Mouse (Mus musculus): Measurements from ENCODE around the gene Calhm2. TPM values are rescaled to one million over a fixed set of nuclear protein-coding genes. Genes with fewer than 3 reads are reported as not detected.
"Not testable (repeated sequence)": the region's sequence is repeated elsewhere in the genome, so short reads cannot be mapped to it uniquely, and the experiment has no call there.

Gene Calhm2
- polyA plus RNA-seq, 1 experiment, result 3.1 TPM

GRCm38 (mm10) chr19:47152062-47152369 is 13.9 kb upstream of the Calhm2 start:
- TF ChIP-seq GATA1 (IDR thresholded peaks at IDR 0.05; ENCODE audit: borderline replicate concordance, low read length) (no peak), FLI1 (IDR thresholded peaks at IDR 0.05; ENCODE audit: low read length) (no peak)
- H3K36me3 ChIP-seq (replicated peaks; ENCODE audit: low read length), result no peaks in the 10 kb centered on the region
- H3K4me1 ChIP-seq, result peaks cover 8% of the 10 kb centered on the region; the same call in 1 of the 2 replicates
- no peaks in the 10 kb centered on the region for H3K9me3 ChIP-seq
- H3K4me3 ChIP-seq (replicated peaks), result peak overlapping the region; percentile 62
- peaks cover 71% of the 10 kb centered on the region for H3K27me3 ChIP-seq (replicated peaks)

- peaks cover 71% of the 10 kb centered on the region for H3K27me3 ChIP-seq (replicated peaks)
- H3K9me3 ChIP-seq, result no peaks in the 10 kb centered on the region
- peak overlapping the region; percentile 62 for H3K4me3 ChIP-seq (replicated peaks)
- peaks cover 8% of the 10 kb centered on the region; the same call in 1 of the 2 replicates for H3K4me1 ChIP-seq
- no peaks in the 10 kb centered on the region for H3K36me3 ChIP-seq (replicated peaks; ENCODE audit: low read length)
- TF ChIP-seq FLI1 (IDR thresholded peaks at IDR 0.05; ENCODE audit: low read length) (no peak), GATA1 (IDR thresholded peaks at IDR 0.05; ENCODE audit: borderline replicate concordance, low read length) (no peak)
Observed at GRCm38 (mm10) chr19:47151332-47152061, 13.4 kb upstream of the Calhm2 start.

GRCm38 (mm10) chr19:47149854-47150253 is 11.8 kb upstream of the Calhm2 start:
- no peak for TF ChIP-seq GATA1 (IDR thresholded peaks at IDR 0.05; ENCODE audit: borderline replicate concordance, low read length)
- H3K27me3 ChIP-seq (replicated peaks), result peaks cover 79% of the 10 kb centered on the region
- no peaks in the 10 kb centered on the region for H3K36me3 ChIP-seq (replicated peaks; ENCODE audit: low read length)
- H3K4me3 ChIP-seq (replicated peaks), result no peak overlapping the region
- H3K9me3 ChIP-seq, result no peaks in the 10 kb centered on the region
- peaks cover 8% of the 10 kb centered on the region; the same call in 1 of the 2 replicates for H3K4me1 ChIP-seq

GRCm38 (mm10) chr19:47148267-47148847 is 10.3 kb upstream of the Calhm2 start:
- TF ChIP-seq GATA1 (IDR thresholded peaks at IDR 0.05; ENCODE audit: borderline replicate concordance, low read length) (no peak), FLI1 (IDR thresholded peaks at IDR 0.05; ENCODE audit: low read length) (no peak)
- H3K4me3 ChIP-seq (replicated peaks), result no peak overlapping the region
- H3K36me3 ChIP-seq (replicated peaks; ENCODE audit: low read length), result no peaks in the 10 kb centered on the region
- H3K4me1 ChIP-seq, result peaks cover 8% of the 10 kb centered on the region; the same call in 1 of the 2 replicates
- H3K9me3 ChIP-seq, result no peaks in the 10 kb centered on the region
- peaks cover 82% of the 10 kb centered on the region for H3K27me3 ChIP-seq (replicated peaks)

- Histone ChIP-seq H3K27me3 (replicated peaks) (peaks cover 78% of the 10 kb centered on the region), H3K4me3 (replicated peaks) (no peak within 1 kb of the TSS), H3K9me3 (no peaks in the 10 kb centered on the region), H3K4me1 (peaks cover 8% of the 10 kb centered on the region; the same call in 1 of the 2 replicates), H3K36me3 (replicated peaks; ENCODE audit: low read length) (no peaks in the 10 kb centered on the region)
- no peak for TF ChIP-seq FLI1 (IDR thresholded peaks at IDR 0.05; ENCODE audit: low read length)
- TF ChIP-seq GATA1 (IDR thresholded peaks at IDR 0.05; ENCODE audit: borderline replicate concordance, low read length), result no peak
Observed at GRCm38 (mm10) chr19:47144154-47144553, 6.1 kb upstream of the Calhm2 start, which contains the start of gene Calhm1. Gene Calhm1, minus strand, starts transcription at chr19:47144254.

- no peak overlapping the region for H3K4me3 ChIP-seq (replicated peaks)
- TF ChIP-seq FLI1 (IDR thresholded peaks at IDR 0.05; ENCODE audit: low read length) (no peak), GATA1 (IDR thresholded peaks at IDR 0.05; ENCODE audit: borderline replicate concordance, low read length) (no peak)
- H3K36me3 ChIP-seq (replicated peaks; ENCODE audit: low read length), result no peaks in the 10 kb centered on the region
- H3K27me3 ChIP-seq (replicated peaks), result peaks cover 71% of the 10 kb centered on the region
- peaks cover 25% of the 10 kb centered on the region for H3K4me1 ChIP-seq
- no peaks in the 10 kb centered on the region for H3K9me3 ChIP-seq
Observed at GRCm38 (mm10) chr19:47142438-47142837, 4.3 kb upstream of the Calhm2 start.

GRCm38 (mm10) chr19:47139611-47140010 is 1.5 kb upstream of the Calhm2 start:
- H3K27me3 ChIP-seq (replicated peaks), result peaks cover 48% of the 10 kb centered on the region
- H3K4me1 ChIP-seq, result peaks cover 54% of the 10 kb centered on the region
- H3K4me3 ChIP-seq (replicated peaks); H3K9me3 ChIP-seq: not testable (repeated sequence)
- peaks cover 12% of the 10 kb centered on the region for H3K36me3 ChIP-seq (replicated peaks; ENCODE audit: low read length)

- Histone ChIP-seq H3K4me3 (replicated peaks) (peak overlapping the region; percentile 93), H3K9me3 (no peaks in the 10 kb centered on the region), H3K4me1 (peaks cover 77% of the 10 kb centered on the region), H3K27me3 (replicated peaks) (peaks cover 25% of the 10 kb centered on the region), H3K36me3 (replicated peaks; ENCODE audit: low read length) (peaks cover 33% of the 10 kb centered on the region)
- no peak for TF ChIP-seq GATA1 (IDR thresholded peaks at IDR 0.05; ENCODE audit: borderline replicate concordance, low read length)
- TF ChIP-seq FLI1 (IDR thresholded peaks at IDR 0.05; ENCODE audit: low read length), result no peak
Observed at GRCm38 (mm10) chr19:47137051-47137581, 978 bp downstream of the Calhm2 start.

- peaks cover 22% of the 10 kb centered on the region for H3K27me3 ChIP-seq (replicated peaks)
- H3K4me3 ChIP-seq (replicated peaks), result peak overlapping the region; percentile 52
- no peaks in the 10 kb centered on the region for H3K9me3 ChIP-seq
- no peak for TF ChIP-seq GATA1 (IDR thresholded peaks at IDR 0.05; ENCODE audit: borderline replicate concordance, low read length)
- TF ChIP-seq FLI1 (IDR thresholded peaks at IDR 0.05; ENCODE audit: low read length), result no peak
- peaks cover 85% of the 10 kb centered on the region for H3K4me1 ChIP-seq
- H3K36me3 ChIP-seq (replicated peaks; ENCODE audit: low read length), result peaks cover 42% of the 10 kb centered on the region
Observed at GRCm38 (mm10) chr19:47136170-47136569, 1.9 kb downstream of the Calhm2 start.

GRCm38 (mm10) chr19:47135568-47135967 is 2.5 kb downstream of the Calhm2 start:
- TF ChIP-seq FLI1 (IDR thresholded peaks at IDR 0.05; ENCODE audit: low read length) (no peak), GATA1 (IDR thresholded peaks at IDR 0.05; ENCODE audit: borderline replicate concordance, low read length) (no peak)
- Histone ChIP-seq H3K4me1 (peaks cover 83% of the 10 kb centered on the region), H3K27me3 (replicated peaks) (peaks cover 16% of the 10 kb centered on the region), H3K9me3 (no peaks in the 10 kb centered on the region), H3K4me3 (replicated peaks) (peak overlapping the region; percentile 52), H3K36me3 (replicated peaks; ENCODE audit: low read length) (peaks cover 48% of the 10 kb centered on the region)

All from megakaryocyte, embryonic 14.5 days (primary cell).